ENCODE assay signal across 13 mouse cellular contexts in genomic region chr2:33879223-33879622, GRCm38 (mm10). TPM values are rescaled to one million over a fixed set of nuclear protein-coding genes. Genes with fewer than 3 reads are reported as not detected.
DNase-seq lines count a peak whose midpoint lies in the region; ATAC-seq and TF ChIP-seq lines count a peak whose summit lies in the region.
"Had no signal": no experiment of that assay in that cellular context is flagged by ENCODE, and none has a peak within 500 bp of the region (broad histone marks: within the 10 kb centered on the region; RNA-seq: fewer than 3 reads in every experiment).

No protein-coding gene starts in this region.

- 83% methylated on average over 2 of the region's 2 CpGs for WGBS in forebrain, embryonic 13.5 days
- 79% methylated on average over 2 of the region's 2 CpGs for WGBS in forebrain, postnatal 0 days
- WGBS in stomach, postnatal 0 days: 66% methylated on average over 2 of the region's 2 CpGs

- no peak overlapping the region for H3K4me3 ChIP-seq in forebrain, embryonic 13.5 days
- no peak overlapping the region for H3K4me3 ChIP-seq in forebrain, postnatal 0 days (ENCODE audit: low read depth, low read length)
- no peak overlapping the region for H3K4me3 ChIP-seq in stomach, postnatal 0 days (ENCODE audit: low read depth, low read length)
- H3K4me3 ChIP-seq: liver, embryonic 13.5 days had no signal

- H3K9me3 ChIP-seq in forebrain, embryonic 13.5 days (replicated peaks): no peaks in the 10 kb centered on the region
- H3K9me3 ChIP-seq in forebrain, postnatal 0 days (ENCODE audit: low read length): no peaks in the 10 kb centered on the region
- no peaks in the 10 kb centered on the region for H3K9me3 ChIP-seq in stomach, postnatal 0 days (ENCODE audit: control insufficient read depth, low read length)
- H3K9me3 ChIP-seq: G1E; liver, embryonic 13.5 days had no signal

- no peak overlapping the region; the same call in 1 of the 2 replicates for H3K9ac ChIP-seq in forebrain, embryonic 13.5 days
- no peak overlapping the region for H3K9ac ChIP-seq in forebrain, postnatal 0 days
- H3K9ac ChIP-seq in stomach, postnatal 0 days (ENCODE audit: low read length): no peak overlapping the region
- H3K9ac ChIP-seq: liver, embryonic 13.5 days had no signal

- H3K4me2 ChIP-seq in forebrain, embryonic 13.5 days: no peak overlapping the region
- no peak overlapping the region for H3K4me2 ChIP-seq in forebrain, postnatal 0 days (ENCODE audit: low read depth)
- no peak overlapping the region for H3K4me2 ChIP-seq in stomach, postnatal 0 days (replicated peaks; ENCODE audit: low read depth)
- H3K4me2 ChIP-seq: liver, embryonic 13.5 days had no signal

- H3K36me3 ChIP-seq in forebrain, embryonic 13.5 days (ENCODE audit: poor library complexity, severe bottlenecking): peaks cover 3% of the 10 kb centered on the region
- no peaks in the 10 kb centered on the region for H3K36me3 ChIP-seq in forebrain, postnatal 0 days (ENCODE audit: insufficient read depth)
- no peaks in the 10 kb centered on the region for H3K36me3 ChIP-seq in stomach, postnatal 0 days (ENCODE audit: control insufficient read depth, insufficient read depth, low read length)

- H3K4me1 ChIP-seq in forebrain, embryonic 13.5 days: peaks cover 84% of the 10 kb centered on the region
- peaks cover 33% of the 10 kb centered on the region for H3K4me1 ChIP-seq in forebrain, postnatal 0 days (ENCODE audit: insufficient read depth)
- peaks cover 5% of the 10 kb centered on the region; the same call in 1 of the 2 replicates for H3K4me1 ChIP-seq in stomach, postnatal 0 days (replicated peaks; ENCODE audit: control insufficient read depth, insufficient read depth)

- no peak for TF ChIP-seq CTCF in forebrain, postnatal 0 days (IDR thresholded peaks at IDR 0.05; ENCODE audit: low read depth)
- no peak for TF ChIP-seq CTCF in stomach, postnatal 0 days (IDR thresholded peaks at IDR 0.05; ENCODE audit: low read depth)

- no peak for ATAC-seq in forebrain, embryonic 13.5 days
- ATAC-seq in forebrain, postnatal 0 days: no peak
- ATAC-seq in megakaryocyte-erythroid progenitor cell, adult 5-6 weeks (replicated peaks; ENCODE audit: low FRiP score, low TSS enrichment, poor library complexity, severe bottlenecking): 0 out of 2 replicates have a peak, but pooled peaks have one; percentile 26
- ATAC-seq in stomach, postnatal 0 days (ENCODE audit: low FRiP score, low TSS enrichment): 0 out of 2 replicates have a peak, but pooled peaks have one; percentile 28

- H3K27ac ChIP-seq in forebrain, embryonic 13.5 days: peak overlapping the region; percentile 99; the same call in 1 of the 2 replicates
- H3K27ac ChIP-seq in forebrain, postnatal 0 days (ENCODE audit: low read depth, low read length): no peak overlapping the region
- H3K27ac ChIP-seq in stomach, postnatal 0 days (replicated peaks): no peak overlapping the region
- H3K27ac ChIP-seq: liver, embryonic 13.5 days had no signal

- DNase-seq in forebrain, postnatal 0 days: no peak
- peak; percentile 35 for DNase-seq in R1 (ENCODE audit: low read depth, low spot score)
- no peak for DNase-seq in stomach, postnatal 0 days (ENCODE audit: low spot score)
- no peak for DNase-seq in ovary, postnatal 14 days (ENCODE audit: low spot score)
- no peak for DNase-seq in embryo, embryonic 10 days (ENCODE audit: low spot score)
- DNase-seq in lung, postnatal 10 days: no peak
- DNase-seq: gastrocnemius, postnatal 14 days; kidney, adult 18-20 months; layer of hippocampus, postnatal 36 days; liver, embryonic 13.5 days had no signal

- H3K27me3 ChIP-seq in forebrain, embryonic 13.5 days: no peaks in the 10 kb centered on the region
- H3K27me3 ChIP-seq in forebrain, postnatal 0 days (ENCODE audit: insufficient read depth, low read length): no peaks in the 10 kb centered on the region
- no peaks in the 10 kb centered on the region for H3K27me3 ChIP-seq in stomach, postnatal 0 days (ENCODE audit: control insufficient read depth, insufficient read depth, low read length)
- H3K27me3 ChIP-seq: liver, embryonic 13.5 days had no signal

- no peak for TF ChIP-seq EP300 in stomach, postnatal 0 days (optimal IDR thresholded peaks at IDR 0.05)

RNA-seq across cellular contexts. Expression of gene Mvb12b, which starts 8.5 kb away (rescaled TPM):
- polyA plus RNA-seq in forebrain, embryonic 13.5 days (2015; fragmentation: Nextera tagmentation; extraction: Ambion mirVana): 61.3 and 63.9 TPM in 2 replicates
- total RNA-seq in forebrain, postnatal 0 days (2014; rRNA removed): 107 and 141 TPM in 2 replicates
- 72.0 and 82.8 TPM in 2 replicates for polyA plus RNA-seq in forebrain, postnatal 0 days (2015; fragmentation: Nextera tagmentation; extraction: Ambion mirVana)
- total RNA-seq in megakaryocyte-erythroid progenitor cell, adult 5-6 weeks (2014; fragmentation: Nextera tagmentation): 43.6 and 57.1 TPM in 2 replicates
- 11.3 and 15.2 TPM in 2 replicates for total RNA-seq in megakaryocyte-erythroid progenitor cell, adult 5-6 weeks (2017)
- 10.2 and 11.3 TPM in 2 replicates for polyA plus RNA-seq in stomach, postnatal 0 days (2015; fragmentation: Nextera tagmentation; extraction: Ambion mirVana)

Comparison
In these comparisons a context has a peak if more than half of its experiments do, and no peak if none do; other contexts are left out.
1. ATAC-seq: peak in megakaryocyte-erythroid progenitor cell, adult 5-6 weeks (single experiment) and stomach, postnatal 0 days (single experiment); none in forebrain, embryonic 13.5 days (single experiment) and forebrain, postnatal 0 days (single experiment).